Mouse (Mus musculus) sigmoid colon, adult 10 weeks (tissue): ENCODE results near the gene Itga11. TPM values are rescaled to one million over a fixed set of nuclear protein-coding genes. Genes with fewer than 3 reads are reported as not detected.

ENCODE experiments used
- polyA plus RNA-seq: library from polyadenylated mRNA; stranded (reverse); fragments of 350-450 nt; fragmentation: Illumina TruSeq; extraction: RNeasy Lipid Tissue Mini Kit (QIAGEN cat#74804); gene quantifications from one replicate; pipeline ENCODE4 v1.2.3, GENCODE M21; 2014; ENCODE audit warnings: low read depth, low replicate concordance

Itga11 gene
- 0.19 TPM for polyA plus RNA-seq

GRCm38 (mm10) chr9:62677641-62678549 lies at the start of gene Itga11:
Itga11 (plus strand) TSS chr9:62677826.

GRCm38 (mm10) chr9:62811516-62812121 lies 134.0 kb downstream of the Itga11 start, which contains the start of gene Fem1b:
Fem1b (minus strand) TSS chr9:62811934.

Other genes starting within 250 kb of the Itga11 start
- 2.6 TPM for gene Coro2b, start 140.8 kb upstream of the Itga11 start, polyA plus RNA-seq
- gene Fem1b, start 134.1 kb downstream of the Itga11 start, polyA plus RNA-seq, result 32.9 TPM
- gene Cln6, start 161.0 kb downstream of the Itga11 start, polyA plus RNA-seq, result 14.1 TPM
- 306 TPM for gene Calml4, start 180.3 kb downstream of the Itga11 start, polyA plus RNA-seq